Mouse (Mus musculus): Measurements from ENCODE around the gene Surf2.
"Not testable (repeated sequence)": the region's sequence is repeated elsewhere in the genome, so short reads cannot be mapped to it uniquely, and the experiment has no call there.

Surf2 gene

GRCm38 (mm10) chr2:26915927-26916728 is at the start of gene Surf2, which contains the start of gene Surf1:
Gene Surf2 (plus strand): TSS chr2:26916367.
Gene Surf1 (minus strand): TSS chr2:26916530.
- peak; percentile 62 to 74 for DNase-seq

- no peak for DNase-seq
These were observed 45.5 kb upstream of the Surf2 start for GRCm38 (mm10) chr2:26870666-26871065.

GRCm38 (mm10) chr2:26878571-26878970 is 37.6 kb upstream of the Surf2 start:
- DNase-seq, result no peak

GRCm38 (mm10) chr2:26885541-26885940 is 30.6 kb upstream of the Surf2 start:
- DNase-seq, result not testable (repeated sequence)

GRCm38 (mm10) chr2:26886170-26886569 is 30.0 kb upstream of the Surf2 start:
- not testable (repeated sequence) for DNase-seq

GRCm38 (mm10) chr2:26895898-26896297 is 20.3 kb upstream of the Surf2 start:
- no peak for DNase-seq

- no peak for DNase-seq
These were observed 15.4 kb upstream of the Surf2 start for GRCm38 (mm10) chr2:26900731-26901130.

GRCm38 (mm10) chr2:26901834-26902400 is 14.2 kb upstream of the Surf2 start:
- DNase-seq, result no peak

- peak; percentile 95 to 97 for DNase-seq
These were observed 13.5 kb upstream of the Surf2 start, which contains the start of gene Surf6 for GRCm38 (mm10) chr2:26902467-26903220. Gene Surf6 (minus strand): TSS chr2:26902879.

- DNase-seq, result no peak
These were observed 12.9 kb upstream of the Surf2 start for GRCm38 (mm10) chr2:26903311-26903710.

GRCm38 (mm10) chr2:26905936-26906335 is 10.2 kb upstream of the Surf2 start:
- DNase-seq, result no peak

GRCm38 (mm10) chr2:26906431-26906830 is 9.7 kb upstream of the Surf2 start:
- no peak for DNase-seq

GRCm38 (mm10) chr2:26907109-26907508 is 9.1 kb upstream of the Surf2 start:
- no peak for DNase-seq

GRCm38 (mm10) chr2:26908710-26909386 is 7.3 kb upstream of the Surf2 start:
- peak; percentile 37 to 55 for DNase-seq

- DNase-seq, result no peak
These were observed 6.8 kb upstream of the Surf2 start for GRCm38 (mm10) chr2:26909387-26909784.

GRCm38 (mm10) chr2:26910124-26910993 is 5.8 kb upstream of the Surf2 start, which contains the start of the genes Med22 and Rpl7a:
Gene Med22 (minus strand): TSS chr2:26910677.
Gene Rpl7a (plus strand): TSS chr2:26910764.
- peak; percentile 99 to 100 for DNase-seq

GRCm38 (mm10) chr2:26910994-26911765 is 5.0 kb upstream of the Surf2 start:
- DNase-seq, result peak in 1 of 2 experiments; percentile 68

- DNase-seq, result no peak
These were observed 3.9 kb upstream of the Surf2 start for GRCm38 (mm10) chr2:26912253-26912770.

- DNase-seq, result peak in 1 of 2 experiments; percentile 2
These were observed 2.6 kb upstream of the Surf2 start for GRCm38 (mm10) chr2:26913416-26914147.

Measured in thymus, postnatal 36 days (tissue).